Mouse (Mus musculus) urinary bladder, postnatal 4 days (tissue): ENCODE data around the gene Vmn2r49.
"Not testable (repeated sequence)": the region's sequence is repeated elsewhere in the genome, so short reads cannot be mapped to it uniquely, and the experiment has no call there.

Experiments used
- DNase-seq, 2 experiments: peaks; one replicate each; pipeline ENCODE4 v3.0.0; 2021 to 2022; ENCODE audit warnings: low spot score in 2 of 2

Vmn2r49 gene

GRCm38 (mm10) chr7:9992157-9992556 lies at the start of gene Vmn2r49:
Gene Vmn2r49, minus strand, starts transcription at chr7:9992257.
- not testable (repeated sequence) for DNase-seq

DNA sequence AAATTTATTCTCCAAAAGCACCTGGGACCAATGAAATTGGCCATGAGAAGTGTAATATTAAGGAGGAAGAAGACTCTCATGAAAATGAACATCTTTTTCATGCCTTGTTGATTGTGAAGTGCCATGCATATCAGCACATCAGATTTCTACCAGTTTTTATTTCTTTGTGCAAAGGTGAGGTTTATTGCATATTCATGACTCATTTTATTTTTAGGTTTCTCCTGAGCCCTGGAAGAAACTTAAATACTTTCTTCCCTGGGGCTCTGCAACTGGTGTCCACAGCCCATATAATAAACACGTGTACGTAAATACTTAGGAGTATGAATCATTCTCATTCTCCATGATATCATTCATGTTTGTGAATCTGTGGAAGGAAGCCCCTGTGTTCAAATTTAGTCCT lies 38.6 kb downstream of the Vmn2r49 start, which contains the start of gene Vmn2r48:
Gene Vmn2r48, minus strand, starts transcription at position 101 of the 400 bp plus-strand sequence.
- DNase-seq, result not testable (repeated sequence)
